ENCODE assay signal across 9 mouse cellular contexts in genomic region chr11:109652505-109652904, GRCm38 (mm10). TPM values are rescaled to one million over a fixed set of nuclear protein-coding genes. Genes with fewer than 3 reads are reported as not detected.
DNase-seq lines count a peak whose midpoint lies in the region; ATAC-seq lines count a peak whose summit lies in the region.
"Had no signal": no experiment of that assay in that cellular context is flagged by ENCODE, and none has a peak within 500 bp of the region (broad histone marks: within the 10 kb centered on the region; RNA-seq: fewer than 3 reads in every experiment).

No protein-coding gene starts in this region.

- 23% methylated on average over 6 of the region's 6 CpGs for WGBS in lung, embryonic 16.5 days
- WGBS in forebrain, embryonic 12.5 days: 47% methylated on average over 6 of the region's 6 CpGs
- 65% methylated on average over 6 of the region's 6 CpGs for WGBS in limb, embryonic 13.5 days
- WGBS in neural tube, embryonic 15.5 days: 63% methylated on average over 6 of the region's 6 CpGs

- H3K27ac ChIP-seq in lung, embryonic 16.5 days (ENCODE audit: low read length): no peak overlapping the region
- no peak overlapping the region for H3K27ac ChIP-seq in forebrain, embryonic 12.5 days
- H3K27ac ChIP-seq in limb, embryonic 13.5 days: no peak overlapping the region
- H3K27ac ChIP-seq in neural tube, embryonic 15.5 days (replicated peaks): no peak overlapping the region

- DNase-seq in lung, postnatal 14 days: no peak
- no peak for DNase-seq in thymus, adult 18-20 months
- DNase-seq in layer of hippocampus, adult 9-10 months (ENCODE audit: low spot score): no peak
- no peak for DNase-seq in spleen, adult 12 weeks (ENCODE audit: low spot score)
- DNase-seq: adrenal gland, adult 8-10 months had no signal

- H3K9me3 ChIP-seq in lung, embryonic 16.5 days (ENCODE audit: control insufficient read depth, low read length): no peaks in the 10 kb centered on the region
- no peaks in the 10 kb centered on the region for H3K9me3 ChIP-seq in forebrain, embryonic 12.5 days
- no peaks in the 10 kb centered on the region for H3K9me3 ChIP-seq in limb, embryonic 13.5 days
- no peaks in the 10 kb centered on the region for H3K9me3 ChIP-seq in neural tube, embryonic 15.5 days (replicated peaks)

- H3K27me3 ChIP-seq in lung, embryonic 16.5 days (ENCODE audit: control insufficient read depth, insufficient read depth, low read depth, low read length): no peaks in the 10 kb centered on the region
- no peaks in the 10 kb centered on the region; the same call in 1 of the 2 replicates for H3K27me3 ChIP-seq in forebrain, embryonic 12.5 days
- no peaks in the 10 kb centered on the region for H3K27me3 ChIP-seq in limb, embryonic 13.5 days
- no peaks in the 10 kb centered on the region for H3K27me3 ChIP-seq in neural tube, embryonic 15.5 days (replicated peaks)

- H3K4me1 ChIP-seq in lung, embryonic 16.5 days (replicated peaks; ENCODE audit: control insufficient read depth, insufficient read depth, low read length): peaks cover 30% of the 10 kb centered on the region
- peaks cover 36% of the 10 kb centered on the region for H3K4me1 ChIP-seq in forebrain, embryonic 12.5 days
- peaks cover 34% of the 10 kb centered on the region for H3K4me1 ChIP-seq in limb, embryonic 13.5 days
- peaks cover 59% of the 10 kb centered on the region for H3K4me1 ChIP-seq in neural tube, embryonic 15.5 days

- peaks cover 26% of the 10 kb centered on the region for H3K36me3 ChIP-seq in lung, embryonic 16.5 days (ENCODE audit: control insufficient read depth, insufficient read depth, low read length)
- peaks cover 39% of the 10 kb centered on the region for H3K36me3 ChIP-seq in forebrain, embryonic 12.5 days (replicated peaks)
- H3K36me3 ChIP-seq in limb, embryonic 13.5 days: peaks cover 38% of the 10 kb centered on the region
- peaks cover 29% of the 10 kb centered on the region for H3K36me3 ChIP-seq in neural tube, embryonic 15.5 days

- ATAC-seq in lung, embryonic 16.5 days (ENCODE audit: low read depth): no peak
- ATAC-seq in forebrain, embryonic 12.5 days (ENCODE audit: low FRiP score): no peak
- ATAC-seq in limb, embryonic 13.5 days (ENCODE audit: low FRiP score, low read depth): no peak
- no peak for ATAC-seq in neural tube, embryonic 15.5 days (ENCODE audit: low FRiP score)

- H3K9ac ChIP-seq in lung, embryonic 16.5 days (ENCODE audit: low read length): peak overlapping the region; percentile 95
- peak overlapping the region; percentile 98 for H3K9ac ChIP-seq in forebrain, embryonic 12.5 days
- H3K9ac ChIP-seq in limb, embryonic 13.5 days: peak overlapping the region; percentile 97
- peak overlapping the region; percentile 96 for H3K9ac ChIP-seq in neural tube, embryonic 15.5 days (replicated peaks)

- H3K4me2 ChIP-seq in lung, embryonic 16.5 days (ENCODE audit: low read depth, low read length): peak overlapping the region; percentile 83
- peak overlapping the region; percentile 91 for H3K4me2 ChIP-seq in forebrain, embryonic 12.5 days
- peak overlapping the region; percentile 86 for H3K4me2 ChIP-seq in limb, embryonic 13.5 days (replicated peaks)
- H3K4me2 ChIP-seq in neural tube, embryonic 15.5 days: peak overlapping the region; percentile 85

- H3K4me3 ChIP-seq in lung, embryonic 16.5 days (ENCODE audit: low read length): peak overlapping the region; percentile 94
- H3K4me3 ChIP-seq in forebrain, embryonic 12.5 days (replicated peaks): peak overlapping the region; percentile 99
- H3K4me3 ChIP-seq in limb, embryonic 13.5 days: peak overlapping the region; percentile 94
- H3K4me3 ChIP-seq in neural tube, embryonic 15.5 days (replicated peaks): peak overlapping the region; percentile 89

RNA-seq across cellular contexts. Expression of gene Prkar1a, which starts 3.3 kb away (rescaled TPM):
- 393 and 407 TPM in 2 replicates for polyA plus RNA-seq in lung, embryonic 16.5 days (2015; fragmentation: Nextera tagmentation; extraction: Ambion mirVana)
- 413 and 445 TPM in 2 replicates for polyA plus RNA-seq in forebrain, embryonic 12.5 days (2016; fragmentation: Nextera tagmentation; extraction: Ambion mirVana)
- 346 and 360 TPM in 2 replicates for polyA plus RNA-seq in limb, embryonic 13.5 days (2015; fragmentation: Nextera tagmentation; extraction: Ambion mirVana)
- 451 and 458 TPM in 2 replicates for polyA plus RNA-seq in neural tube, embryonic 15.5 days (2015; fragmentation: Nextera tagmentation; extraction: Ambion mirVana)

RNA-seq across cellular contexts. Expression of gene Wipi1, which starts 40.7 kb away (rescaled TPM):
- polyA plus RNA-seq in lung, embryonic 16.5 days (2015; fragmentation: Nextera tagmentation; extraction: Ambion mirVana): 44.2 and 46.4 TPM in 2 replicates
- 12.9 and 13.6 TPM in 2 replicates for polyA plus RNA-seq in forebrain, embryonic 12.5 days (2016; fragmentation: Nextera tagmentation; extraction: Ambion mirVana)
- 51.0 and 52.7 TPM in 2 replicates for polyA plus RNA-seq in limb, embryonic 13.5 days (2015; fragmentation: Nextera tagmentation; extraction: Ambion mirVana)
- polyA plus RNA-seq in neural tube, embryonic 15.5 days (2015; fragmentation: Nextera tagmentation; extraction: Ambion mirVana): 16.7 and 22.5 TPM in 2 replicates
